Mouse (Mus musculus) embryonic facial prominence, embryonic 11.5 days (tissue): ENCODE data around the gene Clcn2. TPM values are rescaled to one million over a fixed set of nuclear protein-coding genes. Genes with fewer than 3 reads are reported as not detected.
A peak's percentile ranks its signal among the peaks of the same experiment; 100 is the strongest.

Experiments
- ATAC-seq: fragments of 200-750 bp; cut with Nextera tagmentation; replicated peaks from 2 replicates; pipeline ENCODE4 v1.8.0; 2017; ENCODE audit warnings: low read depth; ENCODE audit not compliant: insufficient number of reproducible peaks, low FRiP score, low TSS enrichment
- DNase-seq: peaks from one replicate; pipeline ENCODE4 v3.0.0-alpha.2; 2015; ENCODE audit warnings: low spot score
- H3K27ac ChIP-seq: fragments of 300-500 bp; sonication (generic); replicated peaks from 2 replicates; pipeline ENCODE4 v1.5.1; 2014; ENCODE audit warnings: mild to moderate bottlenecking, low read depth, low read length, control low read depth
- H3K27me3 ChIP-seq: fragments of 300-500 bp; sonication (generic); 2 replicates; pipeline ENCODE4 v1.6.1; 2014; ENCODE audit warnings: mild to moderate bottlenecking, low read length, moderate library complexity, mixed read lengths; ENCODE audit not compliant: control insufficient read depth, insufficient read depth
- H3K36me3 ChIP-seq: fragments of 300-500 bp; sonication (generic); replicated peaks from 2 replicates; pipeline ENCODE4 v1.6.1; 2014; ENCODE audit warnings: low read depth, mild to moderate bottlenecking, low read length, moderate library complexity, mixed read lengths; ENCODE audit not compliant: control insufficient read depth, insufficient read depth
- H3K4me1 ChIP-seq: fragments of 300-500 bp; sonication (generic); 2 replicates; pipeline ENCODE4 v1.6.1; 2014; ENCODE audit warnings: low read length, mixed read lengths; ENCODE audit not compliant: control insufficient read depth, insufficient read depth
- H3K4me2 ChIP-seq: fragments of 300-500 bp; sonication (generic); 2 replicates; pipeline ENCODE4 v1.6.1; 2014; ENCODE audit warnings: low read depth, mild to moderate bottlenecking, control low read depth, low read length, moderate library complexity
- H3K4me3 ChIP-seq: fragments of 300-500 bp; sonication (generic); 2 replicates; pipeline ENCODE4 v1.5.1; 2014; ENCODE audit warnings: low read depth, low read length, control low read depth
- H3K9ac ChIP-seq: fragments of 300-500 bp; sonication (generic); replicated peaks from 2 replicates; pipeline ENCODE4 v1.6.1; 2014; ENCODE audit warnings: mild to moderate bottlenecking, control low read depth, low read length
- H3K9me3 ChIP-seq: fragments of 300-500 bp; sonication (generic); replicated peaks from 2 replicates; pipeline ENCODE4 v1.6.1; 2016; ENCODE audit warnings: mild to moderate bottlenecking, low read length, inconsistent platforms, mixed read lengths; ENCODE audit not compliant: control insufficient read depth
- WGBS: fragments of 180-500 bp; shearing (Covaris S2); extraction: QIAGEN DNeasy Blood & Tissue Kit; methylation state at CpG from one replicate; pipeline ENCODE4 v1.1.7; 2014; 5-methylcytosine and 5-hydroxymethylcytosine counted together
- polyA plus RNA-seq: library from polyadenylated mRNA; unstranded; fragments of >200 nt; fragmentation: Nextera tagmentation; extraction: Ambion mirVana; gene quantifications from 2 replicates; pipeline ENCODE4 v1.2.1, GENCODE M21; 2014

The Clcn2 gene
- polyA plus RNA-seq, 1 experiment from 2014 or later = 13.0 TPM

DNA sequence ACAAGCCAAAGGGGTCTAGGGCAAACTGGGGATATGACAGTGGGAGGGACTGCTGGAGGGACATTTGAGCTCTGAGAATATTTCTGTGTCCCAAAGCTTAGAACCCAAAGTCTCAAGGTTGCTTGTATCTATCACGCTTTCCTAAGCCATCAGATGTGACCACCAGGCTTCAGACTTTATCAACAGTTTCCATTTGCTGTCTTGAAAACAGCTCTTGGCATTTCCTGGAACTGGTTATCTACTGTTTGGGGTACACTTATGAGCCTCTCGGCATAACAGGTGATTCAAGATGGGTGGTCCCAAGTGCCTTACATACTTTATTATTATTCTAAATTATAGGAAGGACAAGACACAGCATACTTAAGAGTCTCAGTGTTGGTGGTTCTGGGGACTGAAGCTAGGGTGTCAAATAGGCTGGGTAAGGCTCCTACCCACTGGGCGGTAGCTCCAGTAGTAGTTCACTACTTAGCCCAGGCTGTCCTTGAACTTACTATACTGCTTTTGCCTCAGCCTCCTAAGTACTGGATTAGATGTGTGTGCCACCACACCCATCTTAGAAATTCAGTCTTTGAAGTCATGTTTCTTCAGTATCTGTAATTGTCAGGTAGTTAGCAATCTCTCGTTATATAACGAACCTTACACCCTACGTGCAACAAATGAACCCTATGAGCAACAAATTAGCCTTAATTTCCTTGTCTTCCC is 13.7 kb downstream of the Clcn2 start:
- Histone ChIP-seq H3K27ac (no peak overlapping the region), H3K4me2 (no peak overlapping the region), H3K9ac (no peak overlapping the region), H3K4me3 (no peak overlapping the region), H3K27me3 (no peaks in the 10 kb centered on the region), H3K4me1 (peaks cover 8% of the 10 kb centered on the region), H3K36me3 (no peaks in the 10 kb centered on the region; the same call in none of the 2 replicates), H3K9me3 (no peaks in the 10 kb centered on the region)
- 88% methylated on average over 6 of the region's 6 CpGs for WGBS
- DNase-seq (no peak), ATAC-seq (no peak)

DNA sequence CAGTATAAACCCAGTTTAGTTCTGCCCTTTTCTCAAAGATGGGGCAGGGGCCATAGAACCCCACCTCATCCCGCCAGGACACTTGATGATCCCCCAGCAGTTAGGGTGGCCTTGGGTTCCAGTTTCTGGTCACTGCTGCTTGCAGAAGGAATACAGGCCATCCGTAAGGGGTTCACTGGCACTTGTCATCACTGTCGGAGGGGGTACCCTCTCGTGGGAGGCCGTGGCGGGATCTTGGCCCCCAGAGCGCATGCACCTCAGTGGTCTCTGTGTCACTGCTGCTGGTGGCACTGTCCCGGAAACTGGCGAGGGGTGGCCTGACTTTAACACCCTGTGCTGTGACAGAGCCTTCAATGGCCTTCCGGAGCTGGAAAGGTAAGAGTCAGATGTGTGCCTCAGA is 14.5 kb downstream of the Clcn2 start:
- H3K4me2 ChIP-seq = no peak overlapping the region
- no peak for DNase-seq
- no peak overlapping the region for H3K4me3 ChIP-seq
- no peak for ATAC-seq
- WGBS = 92% methylated on average over 10 of the region's 10 CpGs
- peaks cover 8% of the 10 kb centered on the region for H3K4me1 ChIP-seq
- H3K27me3 ChIP-seq = no peaks in the 10 kb centered on the region
- no peak overlapping the region for H3K9ac ChIP-seq
- H3K27ac ChIP-seq = no peak overlapping the region
- H3K36me3 ChIP-seq = no peaks in the 10 kb centered on the region; the same call in none of the 2 replicates
- no peaks in the 10 kb centered on the region for H3K9me3 ChIP-seq

DNA sequence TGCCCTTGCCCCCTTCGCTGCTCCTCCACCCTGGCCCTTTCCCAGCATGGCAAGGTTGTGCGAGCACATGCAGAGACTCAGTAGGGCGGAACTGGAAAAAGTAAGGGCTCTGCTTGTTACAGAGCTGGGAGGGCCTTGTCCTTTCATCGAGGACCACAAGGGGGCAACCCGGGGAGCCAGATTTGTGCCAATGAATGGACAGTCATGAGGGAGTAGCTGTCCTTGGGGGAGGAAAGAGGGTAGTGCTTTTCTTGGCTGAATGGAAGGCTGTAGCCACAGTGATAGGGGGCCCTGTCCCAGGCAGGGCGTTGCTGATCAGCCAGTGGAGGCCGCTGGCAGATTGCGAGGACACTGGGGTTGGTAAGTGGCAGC is 15.0 kb downstream of the Clcn2 start:
- Histone ChIP-seq H3K4me1 (peaks cover 8% of the 10 kb centered on the region), H3K9me3 (no peaks in the 10 kb centered on the region), H3K36me3 (no peaks in the 10 kb centered on the region; the same call in none of the 2 replicates), H3K27ac (no peak overlapping the region; the same call in 1 of the 2 replicates), H3K4me3 (no peak overlapping the region), H3K4me2 (no peak overlapping the region), H3K9ac (peak overlapping the region; percentile 33), H3K27me3 (no peaks in the 10 kb centered on the region)
- DNase-seq (peak; percentile 83), ATAC-seq (peak; percentile 71)
- 6% methylated on average over 8 of the region's 8 CpGs for WGBS

DNA sequence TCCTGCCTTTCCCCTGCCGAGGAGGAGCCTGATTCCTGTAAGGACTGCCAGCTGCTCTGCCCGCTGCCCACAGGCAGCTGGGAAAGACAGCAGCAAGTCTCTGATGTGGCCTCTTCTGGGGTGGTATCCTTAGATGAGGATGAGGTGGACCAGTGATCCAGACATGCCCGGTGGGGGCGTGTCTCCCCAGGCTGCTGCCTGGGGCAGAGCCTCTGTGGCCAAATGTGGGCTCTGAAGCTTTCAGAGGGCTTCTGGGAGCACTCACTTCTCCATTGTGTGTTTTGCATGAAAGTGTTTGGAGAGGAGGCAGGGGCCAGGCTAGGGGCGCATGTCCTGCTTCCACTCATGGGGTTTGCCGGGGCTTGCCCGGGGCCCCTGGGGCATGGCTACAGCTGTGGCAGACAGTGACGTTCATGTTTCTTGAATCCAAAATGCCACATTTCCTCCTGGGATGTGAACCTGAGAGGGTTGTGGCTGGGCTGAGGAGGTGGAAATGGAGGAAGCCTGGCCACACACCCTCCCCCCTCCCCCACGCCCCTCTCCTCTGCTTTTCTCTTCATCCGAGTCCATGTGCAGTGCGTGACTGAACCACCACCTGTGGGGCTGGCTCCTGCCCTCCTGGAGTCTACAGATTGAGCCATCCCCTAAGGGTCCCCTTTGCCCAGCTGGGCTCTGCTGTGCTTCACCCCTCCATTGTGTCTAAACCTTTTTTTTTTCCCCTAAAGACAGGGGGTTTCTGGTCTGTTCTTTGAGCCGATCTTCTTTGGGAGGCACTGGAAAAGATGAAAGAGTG is 15.6 kb downstream of the Clcn2 start:
- H3K4me3 ChIP-seq = no peak overlapping the region
- DNase-seq (peak; percentile 49), ATAC-seq (peak; percentile 36; the same call in 1 of the 2 replicates)
- peaks cover 8% of the 10 kb centered on the region for H3K4me1 ChIP-seq
- peak overlapping the region; percentile 25 for H3K27ac ChIP-seq
- 0 out of 2 replicates have a peak overlapping the region, but pooled peaks have one; percentile 2 for H3K4me2 ChIP-seq
- no peaks in the 10 kb centered on the region; the same call in none of the 2 replicates for H3K36me3 ChIP-seq
- no peaks in the 10 kb centered on the region for H3K9me3 ChIP-seq
- WGBS = 14% methylated on average over 12 of the region's 12 CpGs
- H3K27me3 ChIP-seq = no peaks in the 10 kb centered on the region
- peak overlapping the region; percentile 50 for H3K9ac ChIP-seq

DNA sequence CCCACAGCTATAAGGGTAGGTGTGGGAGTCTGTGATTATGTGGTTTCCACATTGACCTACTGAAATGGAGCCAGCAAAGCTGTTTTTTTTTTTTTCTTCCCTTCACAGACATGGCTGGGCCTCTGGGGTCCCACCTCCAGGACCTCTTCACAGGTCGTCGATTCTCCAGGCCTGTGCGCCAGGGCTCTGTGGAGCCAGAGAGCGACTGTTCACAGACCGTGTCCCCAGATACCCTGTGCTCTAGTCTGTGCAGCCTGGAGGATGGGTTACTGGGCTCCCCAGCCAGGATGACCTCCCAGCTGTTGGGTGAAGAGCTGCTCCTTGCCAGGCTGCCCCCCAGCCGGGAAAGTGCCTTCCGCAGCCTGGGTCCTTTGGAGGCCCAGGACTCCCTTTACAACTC is 16.2 kb downstream of the Clcn2 start:
- no peak for DNase-seq
- peak overlapping the region; percentile 50 for H3K9ac ChIP-seq
- no peaks in the 10 kb centered on the region for H3K27me3 ChIP-seq
- H3K4me2 ChIP-seq = no peak overlapping the region
- H3K36me3 ChIP-seq = no peaks in the 10 kb centered on the region; the same call in none of the 2 replicates
- WGBS = 45% methylated on average over 7 of the region's 7 CpGs
- H3K4me3 ChIP-seq = no peak overlapping the region
- H3K27ac ChIP-seq = peak overlapping the region; percentile 25; the same call in 1 of the 2 replicates
- H3K9me3 ChIP-seq = no peaks in the 10 kb centered on the region
- 0 out of 2 replicates have a peak, but pooled peaks have one; percentile 8 for ATAC-seq
- H3K4me1 ChIP-seq = peaks cover 8% of the 10 kb centered on the region

DNA sequence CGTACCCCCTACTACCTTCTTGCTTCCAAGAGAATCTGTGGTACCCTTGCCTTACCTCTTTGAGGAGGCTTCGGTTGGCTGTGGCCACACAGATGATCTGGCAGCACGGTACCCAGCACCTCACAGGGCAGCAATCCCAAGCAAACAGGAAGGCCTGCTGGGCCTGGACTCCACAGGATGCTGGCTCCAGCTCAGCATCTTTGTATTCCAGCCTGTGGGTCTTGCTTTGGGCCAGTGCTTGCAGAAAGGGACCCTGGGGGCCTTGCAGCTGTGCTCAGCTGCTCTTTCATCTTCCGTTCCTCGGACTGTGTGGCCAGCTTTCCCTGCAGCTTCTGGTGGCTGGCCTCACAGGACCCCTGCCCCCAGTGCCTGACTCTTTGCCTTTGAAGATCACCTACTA is 17.5 kb downstream of the Clcn2 start:
- DNase-seq (no peak), ATAC-seq (no peak)
- Histone ChIP-seq H3K27me3 (no peaks in the 10 kb centered on the region), H3K4me1 (peaks cover 13% of the 10 kb centered on the region), H3K27ac (no peak overlapping the region), H3K9me3 (no peaks in the 10 kb centered on the region), H3K4me2 (no peak overlapping the region), H3K9ac (0 out of 2 replicates have a peak overlapping the region, but pooled peaks have one; percentile 2), H3K4me3 (no peak overlapping the region), H3K36me3 (no peaks in the 10 kb centered on the region)
- WGBS = 28% methylated on average over 5 of the region's 5 CpGs

DNA sequence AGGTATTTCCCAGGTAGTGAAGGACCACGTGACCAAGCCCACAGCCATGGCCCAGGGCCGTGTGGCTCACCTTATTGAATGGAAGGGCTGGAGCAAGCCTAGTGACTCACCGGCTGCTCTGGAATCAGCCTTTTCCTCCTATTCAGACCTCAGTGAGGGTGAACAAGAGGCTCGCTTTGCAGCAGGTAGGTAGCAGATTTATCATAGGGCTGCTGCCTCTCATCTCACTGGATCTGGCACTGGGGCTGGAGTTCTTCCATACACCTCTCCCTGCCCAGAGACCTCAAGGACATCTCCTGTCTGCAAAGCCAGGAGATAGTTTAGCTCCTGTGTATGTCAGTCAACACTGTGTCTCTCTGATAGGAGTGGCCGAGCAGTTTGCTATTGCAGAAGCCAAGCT is 18.3 kb downstream of the Clcn2 start:
- Histone ChIP-seq H3K9me3 (no peaks in the 10 kb centered on the region), H3K4me1 (peaks cover 13% of the 10 kb centered on the region), H3K4me2 (no peak overlapping the region), H3K27me3 (no peaks in the 10 kb centered on the region), H3K27ac (no peak overlapping the region), H3K9ac (no peak overlapping the region), H3K4me3 (no peak overlapping the region), H3K36me3 (no peaks in the 10 kb centered on the region)
- 78% methylated on average over 5 of the region's 5 CpGs for WGBS
- DNase-seq (no peak), ATAC-seq (no peak)
